Mouse (Mus musculus) stomach, postnatal 0 days (tissue): ENCODE results near the gene Myl9. TPM values are rescaled to one million over a fixed set of nuclear protein-coding genes. Genes with fewer than 3 reads are reported as not detected.

Source experiments
- ATAC-seq: fragments of 200-750 bp; cut with Nextera tagmentation; 2 replicates; pipeline ENCODE4 v1.8.0; 2017; ENCODE audit not compliant: low FRiP score, low TSS enrichment
- DNase-seq: peaks from one replicate; pipeline ENCODE4 v3.0.0-alpha.2; 2016; ENCODE audit warnings: low spot score
- H3K27ac ChIP-seq: fragments of 300-500 bp; sonication (generic); replicated peaks from 2 replicates; pipeline ENCODE4 v1.5.1; 2014; ENCODE audit warnings: mild to moderate bottlenecking, control low read depth
- H3K27me3 ChIP-seq: fragments of 300-500 bp; sonication (generic); 2 replicates; pipeline ENCODE4 v1.6.1; 2014; ENCODE audit warnings: low read length; ENCODE audit not compliant: control insufficient read depth, insufficient read depth
- H3K36me3 ChIP-seq: fragments of 300-500 bp; sonication (generic); 2 replicates; pipeline ENCODE4 v1.6.1; 2014; ENCODE audit warnings: low read length, mixed read lengths; ENCODE audit not compliant: control insufficient read depth, insufficient read depth
- H3K4me1 ChIP-seq: fragments of 300-500 bp; sonication (generic); replicated peaks from 2 replicates; pipeline ENCODE4 v1.6.1; 2014; ENCODE audit warnings: antibody characterized with exemption; ENCODE audit not compliant: control insufficient read depth, insufficient read depth
- H3K4me2 ChIP-seq: fragments of 300-500 bp; sonication (generic); replicated peaks from 2 replicates; pipeline ENCODE4 v1.6.1; 2014; ENCODE audit warnings: low read depth, mild to moderate bottlenecking, control low read depth, moderate library complexity
- H3K4me3 ChIP-seq: fragments of 300-500 bp; sonication (generic); 2 replicates; pipeline ENCODE4 v1.5.1; 2014; ENCODE audit warnings: low read depth, low read length, control low read depth
- H3K9ac ChIP-seq: fragments of 300-500 bp; sonication (generic); 2 replicates; pipeline ENCODE4 v1.6.1; 2014; ENCODE audit warnings: mild to moderate bottlenecking, low read length, control low read depth, mixed read lengths
- H3K9me3 ChIP-seq: fragments of 300-500 bp; sonication (generic); 2 replicates; pipeline ENCODE4 v1.6.1; 2016; ENCODE audit warnings: low read length; ENCODE audit not compliant: control insufficient read depth
- CTCF ChIP-seq: IDR thresholded peaks from 2 replicates; pipeline ENCODE4 v1.5.1; 2016; ENCODE audit warnings: antibody characterized with exemption, low read depth, mild to moderate bottlenecking, moderate library complexity
- EP300 ChIP-seq: optimal IDR thresholded peaks from 2 replicates; pipeline ENCODE3; 2016; ENCODE audit warnings: antibody characterized with exemption
- WGBS: fragments of 180-500 bp; shearing (Covaris S2); extraction: QIAGEN DNeasy Blood & Tissue Kit; methylation state at CpG from one replicate; pipeline ENCODE4 v1.1.7; 2014; 5-methylcytosine and 5-hydroxymethylcytosine counted together
- polyA plus RNA-seq: library from polyadenylated mRNA; unstranded; fragments of >200 nt; fragmentation: Nextera tagmentation; extraction: Ambion mirVana; gene quantifications from 2 replicates; pipeline ENCODE4 v1.2.1, GENCODE M21; 2015

Myl9 gene
- polyA plus RNA-seq, 1 experiment from 2014 or later, result 2,268 TPM

- H3K27me3 ChIP-seq, result no peaks in the 10 kb centered on the region
- peak overlapping the region; percentile 87 for H3K9ac ChIP-seq
- peak overlapping the region; percentile 95 for H3K27ac ChIP-seq
- peak overlapping the region; percentile 54 for H3K4me2 ChIP-seq
- ATAC-seq (no peak), DNase-seq (peak; percentile 12)
- H3K9me3 ChIP-seq, result no peaks in the 10 kb centered on the region
- H3K4me3 ChIP-seq, result peak overlapping the region; percentile 58
- H3K36me3 ChIP-seq, result 0 out of 2 replicates have a peak, but pooled peaks cover 2% of the 10 kb centered on the region
- no peaks in the 10 kb centered on the region for H3K4me1 ChIP-seq
- 22% methylated on average over 17 of the region's 17 CpGs for WGBS
- TF ChIP-seq CTCF, result no peak
- TF ChIP-seq EP300, result no peak
Observed at GRCm38 (mm10) chr2:156775455-156776435, 525 bp downstream of the Myl9 start.

- ATAC-seq (no peak), DNase-seq (no peak)
- Histone ChIP-seq H3K36me3 (0 out of 2 replicates have a peak, but pooled peaks cover 2% of the 10 kb centered on the region), H3K4me2 (peak overlapping the region; percentile 54), H3K9ac (peak overlapping the region; percentile 71), H3K9me3 (no peaks in the 10 kb centered on the region), H3K27me3 (no peaks in the 10 kb centered on the region), H3K4me3 (peak overlapping the region; percentile 44), H3K4me1 (no peaks in the 10 kb centered on the region), H3K27ac (peak overlapping the region; percentile 78)
- 61% methylated on average over 2 of the region's 2 CpGs for WGBS
- TF ChIP-seq EP300 (no peak), CTCF (no peak)
Observed at GRCm38 (mm10) chr2:156776907-156777306, 1.7 kb downstream of the Myl9 start.

- 54% methylated on average over 7 of the region's 7 CpGs for WGBS
- no peak for DNase-seq
- peak overlapping the region; percentile 71 for H3K9ac ChIP-seq
- no peaks in the 10 kb centered on the region for H3K9me3 ChIP-seq
- H3K4me3 ChIP-seq, result peak overlapping the region; percentile 44
- no peak for ATAC-seq
- H3K4me2 ChIP-seq, result peak overlapping the region; percentile 54
- peak overlapping the region; percentile 78 for H3K27ac ChIP-seq
- H3K4me1 ChIP-seq, result no peaks in the 10 kb centered on the region
- H3K27me3 ChIP-seq, result no peaks in the 10 kb centered on the region
- TF ChIP-seq CTCF, result peak; percentile 32; the same call in 1 of the 2 replicates
- no peak for TF ChIP-seq EP300
- H3K36me3 ChIP-seq, result 0 out of 2 replicates have a peak, but pooled peaks cover 2% of the 10 kb centered on the region
Observed at GRCm38 (mm10) chr2:156777326-156778004, 2.2 kb downstream of the Myl9 start.

GRCm38 (mm10) chr2:156778571-156778970, 3.4 kb downstream of the Myl9 start:
- Histone ChIP-seq H3K4me2 (peak overlapping the region; percentile 44), H3K4me3 (peak overlapping the region; percentile 36), H3K27me3 (no peaks in the 10 kb centered on the region), H3K9ac (peak overlapping the region; percentile 59), H3K9me3 (no peaks in the 10 kb centered on the region), H3K27ac (peak overlapping the region; percentile 50; the same call in 1 of the 2 replicates), H3K4me1 (no peaks in the 10 kb centered on the region), H3K36me3 (0 out of 2 replicates have a peak, but pooled peaks cover 2% of the 10 kb centered on the region)
- 60% methylated on average over 8 of the region's 8 CpGs for WGBS
- DNase-seq (peak; percentile 12), ATAC-seq (no peak)
- TF ChIP-seq CTCF (no peak), EP300 (no peak)

GRCm38 (mm10) chr2:156779036-156779435, 3.8 kb downstream of the Myl9 start:
- Histone ChIP-seq H3K4me1 (no peaks in the 10 kb centered on the region), H3K4me3 (peak overlapping the region; percentile 36), H3K9me3 (no peaks in the 10 kb centered on the region), H3K36me3 (0 out of 2 replicates have a peak, but pooled peaks cover 2% of the 10 kb centered on the region), H3K4me2 (peak overlapping the region; percentile 44), H3K9ac (peak overlapping the region; percentile 59), H3K27me3 (no peaks in the 10 kb centered on the region), H3K27ac (no peak overlapping the region)
- DNase-seq (peak; percentile 20), ATAC-seq (no peak)
- WGBS, result 55% methylated on average over 5 of the region's 5 CpGs
- no peak for TF ChIP-seq EP300
- TF ChIP-seq CTCF, result no peak
